Mouse (Mus musculus) cerebellum, adult 8-10 months (tissue): ENCODE measurements around the gene Trak2.
"Not testable (repeated sequence)": the region's sequence is repeated elsewhere in the genome, so short reads cannot be mapped to it uniquely, and the experiment has no call there.

Experiments used
- DNase-seq: peaks from one replicate; pipeline ENCODE4 v3.0.0; 2022

The Trak2 gene

GRCm38 (mm10) chr1:58973366-58974221 is at the start of gene Trak2, which contains the start of gene Stradb:
TSS of gene Trak2 (minus strand) at chr1:58973430.
TSS of gene Stradb (plus strand) at chr1:58973522.
- DNase-seq: peak; percentile 93

- DNase-seq: no peak
Observed at GRCm38 (mm10) chr1:59021556-59021955, 48.3 kb upstream of the Trak2 start.

DNA sequence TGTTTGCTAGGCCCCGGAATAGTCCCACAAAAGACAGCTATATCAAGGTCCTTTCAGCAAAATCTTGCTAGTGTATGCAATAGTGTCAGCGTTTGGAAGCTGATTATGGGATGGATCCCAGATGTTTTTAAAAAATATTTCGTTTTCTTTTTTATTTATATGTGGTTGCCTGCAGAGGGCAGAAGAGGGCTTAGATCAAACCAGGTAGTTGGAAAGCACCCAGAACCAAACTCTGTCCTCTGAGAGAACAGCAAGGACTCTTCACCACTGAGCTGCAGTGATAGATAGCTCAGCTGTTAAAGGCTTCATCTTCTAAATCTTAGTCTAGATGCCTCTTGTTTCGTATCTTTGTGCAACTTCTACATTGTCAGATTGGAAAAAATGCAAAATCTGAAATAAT is 36.0 kb upstream of the Trak2 start:
- DNase-seq: no peak

DNA sequence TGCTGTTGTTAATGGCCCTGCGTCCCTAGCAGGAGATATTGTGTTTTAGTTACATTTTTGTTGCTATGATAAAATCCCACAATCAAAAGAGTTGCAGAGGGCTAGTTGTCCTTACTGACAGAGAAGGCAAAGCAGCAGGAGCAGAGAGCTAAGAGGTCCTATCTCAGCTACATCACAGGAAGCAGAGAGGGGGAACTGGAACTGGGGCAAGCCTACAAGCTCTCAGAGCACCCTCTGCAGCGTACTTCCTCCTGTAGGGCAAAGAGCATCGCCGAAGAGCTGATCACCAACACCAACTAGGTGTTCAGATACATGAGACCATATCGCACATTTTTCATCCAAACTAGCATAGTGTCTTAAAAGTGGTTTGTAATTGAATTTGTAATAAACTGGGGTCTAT is 22.1 kb upstream of the Trak2 start:
- DNase-seq: no peak

- no peak for DNase-seq
Observed at GRCm38 (mm10) chr1:58993723-58994122, 20.5 kb upstream of the Trak2 start.

- DNase-seq: no peak
Observed at GRCm38 (mm10) chr1:58993144-58993543, 19.9 kb upstream of the Trak2 start.

- DNase-seq: no peak
Observed at GRCm38 (mm10) chr1:58984586-58984985, 11.4 kb upstream of the Trak2 start.

- DNase-seq: no peak
Observed at GRCm38 (mm10) chr1:58982276-58982675, 9.0 kb upstream of the Trak2 start.

GRCm38 (mm10) chr1:58972851-58973365 is 322 bp downstream of the Trak2 start:
- DNase-seq: no peak

DNA sequence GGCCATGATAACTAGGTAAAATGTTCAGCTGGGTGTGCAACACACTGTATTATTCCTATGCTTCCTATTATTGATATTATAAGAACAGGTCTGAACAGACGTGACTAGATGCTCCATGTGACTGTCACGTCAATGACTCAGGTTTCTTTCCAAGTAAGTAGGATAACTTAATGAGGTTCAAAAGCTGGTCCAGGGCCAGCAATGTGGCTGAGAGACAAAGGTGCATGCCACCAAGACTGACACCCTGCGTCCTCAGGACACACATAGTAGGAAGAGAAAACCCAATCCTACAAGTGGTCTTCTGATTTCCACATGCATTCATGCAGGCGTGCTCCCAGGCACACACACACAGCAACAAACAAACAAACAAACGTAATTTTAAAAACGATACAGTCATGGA is 2.1 kb downstream of the Trak2 start:
- no peak for DNase-seq

DNA sequence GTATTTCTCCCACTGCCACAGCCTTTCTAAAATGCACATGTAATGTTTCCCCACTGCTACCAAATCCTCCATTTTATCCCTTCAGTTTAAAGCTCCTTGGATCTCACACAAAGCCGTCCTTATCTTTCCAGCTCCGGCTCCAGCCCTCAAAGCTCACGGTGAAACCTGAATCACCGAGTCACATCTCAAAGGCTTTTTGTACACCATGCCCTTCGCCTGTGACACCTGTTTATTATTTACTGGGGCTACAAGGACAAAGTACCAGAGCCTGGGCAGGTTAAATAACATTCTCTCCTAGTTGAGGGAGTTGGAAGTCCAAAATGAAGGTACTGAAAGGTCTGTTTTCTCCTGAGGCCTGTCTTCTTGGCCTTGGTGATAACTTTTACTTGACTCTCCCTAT is 3.2 kb downstream of the Trak2 start:
- no peak for DNase-seq

DNA sequence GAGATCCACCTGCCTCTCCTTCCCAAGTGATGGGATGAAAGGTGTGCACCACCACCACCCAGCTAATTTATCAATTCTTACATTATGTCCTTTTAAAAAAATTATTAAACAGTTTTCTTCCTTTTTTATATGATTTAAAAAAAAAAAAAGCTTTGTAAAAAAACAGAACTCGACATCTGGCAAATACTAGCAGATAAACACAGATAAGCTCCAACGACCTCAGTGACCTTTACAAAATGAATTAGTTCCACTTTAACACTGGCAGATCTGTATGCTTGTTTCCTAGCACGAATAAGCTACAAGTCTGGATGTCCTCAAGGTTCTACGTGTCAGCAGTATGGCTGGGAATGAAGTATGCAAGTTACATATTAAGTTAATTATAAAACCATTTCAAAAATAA is 5.7 kb downstream of the Trak2 start:
- DNase-seq: no peak

GRCm38 (mm10) chr1:58962865-58963264 is 10.4 kb downstream of the Trak2 start:
- DNase-seq: no peak

DNA sequence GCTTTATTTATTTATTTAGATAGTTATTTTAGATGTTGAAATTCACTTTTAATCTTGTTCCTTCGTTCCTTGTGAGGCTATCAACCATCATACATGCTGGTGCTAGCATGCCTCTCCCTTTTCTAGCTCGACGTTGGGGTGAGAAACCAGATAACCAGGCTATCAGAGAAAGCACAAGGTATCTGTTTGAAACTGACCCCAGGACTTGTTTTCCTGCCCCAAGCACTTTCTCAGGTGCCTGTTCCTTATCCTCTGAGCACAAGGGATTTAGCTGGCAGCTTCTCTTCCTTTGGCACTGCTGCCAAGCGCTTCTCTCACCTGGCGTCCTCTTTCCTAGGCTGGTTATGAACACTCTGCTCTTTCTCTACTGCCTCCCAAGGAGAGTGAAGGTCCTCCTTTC is 10.8 kb downstream of the Trak2 start:
- peak; percentile 25 for DNase-seq

- DNase-seq: no peak
Observed at GRCm38 (mm10) chr1:58961152-58961893, 11.9 kb downstream of the Trak2 start.

- no peak for DNase-seq
Observed at GRCm38 (mm10) chr1:58959682-58960081, 13.5 kb downstream of the Trak2 start.

DNA sequence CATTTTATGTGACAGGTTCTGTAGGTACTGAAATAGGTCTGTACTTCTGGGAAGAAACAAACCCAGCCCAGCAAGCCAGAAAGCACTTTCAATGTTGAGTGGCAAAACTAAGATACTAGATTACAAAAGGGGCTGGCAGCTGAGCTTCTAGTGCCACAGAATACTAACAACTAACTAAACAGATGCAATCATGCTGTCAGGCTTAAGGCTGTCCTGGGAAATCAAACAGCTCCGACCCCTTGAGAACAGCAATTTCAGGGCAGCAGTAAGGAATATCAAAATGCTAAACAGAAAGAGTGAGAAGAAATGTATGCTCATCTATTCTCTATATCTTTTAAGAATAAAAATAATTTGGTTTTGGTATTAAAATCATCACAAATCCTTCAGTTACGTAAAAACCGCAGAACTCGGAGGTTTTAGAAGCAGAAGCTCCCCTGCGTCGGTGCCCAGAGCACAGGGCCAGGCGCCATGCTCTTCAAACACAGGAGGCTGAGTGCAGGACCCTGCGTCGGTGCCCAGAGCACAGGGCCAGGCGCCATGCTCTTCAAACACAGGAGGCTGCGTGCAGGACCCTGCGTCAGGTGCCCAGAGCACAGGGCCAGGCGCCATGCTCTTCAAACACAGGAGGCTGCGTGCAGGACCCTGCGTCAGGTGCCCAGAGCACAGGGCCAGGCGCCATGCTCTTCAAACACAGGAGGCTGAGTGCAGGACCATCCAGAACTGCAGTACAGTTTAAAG is 14.3 kb downstream of the Trak2 start:
- DNase-seq: not testable (repeated sequence)

DNA sequence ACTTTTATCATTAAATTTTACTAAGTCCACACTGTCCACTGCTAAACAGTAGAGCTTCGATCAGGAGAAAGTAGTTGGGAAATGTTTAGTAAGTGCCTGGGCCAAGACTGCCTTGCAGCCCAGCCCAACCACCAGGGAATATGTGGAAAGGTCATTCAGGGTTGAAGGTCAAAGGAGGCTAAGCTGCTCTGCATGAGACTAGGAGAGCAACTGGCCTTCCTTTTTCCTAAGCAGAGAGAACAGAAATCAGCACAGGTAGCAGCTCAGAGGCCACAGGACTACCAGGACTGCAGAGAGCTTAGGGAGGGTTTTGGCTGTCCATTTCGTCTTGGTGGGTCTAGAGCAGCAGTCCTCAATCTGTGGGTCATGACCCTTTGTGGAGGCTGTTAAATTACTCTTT is 15.3 kb downstream of the Trak2 start:
- no peak for DNase-seq

DNA sequence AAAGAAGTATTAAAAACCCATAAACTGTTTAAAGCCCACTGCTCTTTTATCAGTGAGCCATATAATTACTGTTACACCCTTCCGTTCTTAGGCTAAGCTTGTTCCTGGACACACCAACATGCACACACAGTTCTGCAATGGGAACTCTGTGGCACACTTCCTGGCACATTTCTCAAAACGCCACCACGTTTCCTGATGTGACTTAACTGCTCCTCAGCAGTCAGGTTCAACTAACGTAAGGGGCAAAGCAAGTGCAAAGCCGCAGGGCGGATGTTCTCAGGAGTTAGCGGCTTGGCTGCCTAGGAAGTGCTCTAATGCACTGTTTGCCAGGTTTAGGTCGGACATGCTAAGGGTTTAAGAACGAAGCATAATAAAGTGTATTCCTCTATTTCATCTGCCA is 17.0 kb downstream of the Trak2 start:
- DNase-seq: no peak

- DNase-seq: no peak
Observed at GRCm38 (mm10) chr1:58955716-58956115, 17.5 kb downstream of the Trak2 start.

- no peak for DNase-seq
Observed at GRCm38 (mm10) chr1:58954578-58955410, 18.4 kb downstream of the Trak2 start.
